10 mouse cellular contexts compared by ENCODE assay signal in genomic region chr1:170188601-170189000, GRCm38 (mm10). TPM values are rescaled to one million over a fixed set of nuclear protein-coding genes. Genes with fewer than 3 reads are reported as not detected.
A peak's percentile ranks its signal among the peaks of the same experiment; 100 is the strongest.
DNase-seq lines count a peak whose midpoint lies in the region; ATAC-seq lines count a peak whose summit lies in the region.
"Had no signal": no experiment of that assay in that cellular context is flagged by ENCODE, and none has a peak within 500 bp of the region (broad histone marks: within the 10 kb centered on the region; RNA-seq: fewer than 3 reads in every experiment).

No protein-coding gene starts in this region.

- H3K4me1 ChIP-seq in forebrain, embryonic 14.5 days (ENCODE audit: control insufficient read depth, insufficient read depth, low read length) = no peaks in the 10 kb centered on the region

- no peaks in the 10 kb centered on the region for H3K27me3 ChIP-seq in forebrain, embryonic 14.5 days (replicated peaks; ENCODE audit: control insufficient read depth, insufficient read depth, low read length)

- no peak overlapping the region for H3K4me3 ChIP-seq in forebrain, embryonic 14.5 days (ENCODE audit: low read depth, low read length)

- no peak overlapping the region for H3K9ac ChIP-seq in forebrain, embryonic 14.5 days (ENCODE audit: low read length)

- peaks cover 13% of the 10 kb centered on the region for H3K36me3 ChIP-seq in forebrain, embryonic 14.5 days (ENCODE audit: control insufficient read depth, insufficient read depth, low read length)

- no peak for DNase-seq in cerebellum, postnatal 4 days (ENCODE audit: low spot score in 2 of 2)
- DNase-seq in urinary bladder, postnatal 14 days (ENCODE audit: low spot score) = peak; percentile 69
- DNase-seq in urinary bladder, postnatal 10 days (ENCODE audit: low spot score) = no peak
- peak; percentile 82 for DNase-seq in heart, postnatal 25 days (ENCODE audit: low spot score)
- peak; percentile 42 to 74 for DNase-seq in urinary bladder, postnatal 36 days (ENCODE audit: low spot score in 2 of 2)
- DNase-seq in forebrain, embryonic 14.5 days (ENCODE audit: low spot score) = no peak

- intact Hi-C loops in heart, postnatal 25 days (cut with DNase I) = no loop called here

- no peak overlapping the region for H3K27ac ChIP-seq in forebrain, embryonic 14.5 days (ENCODE audit: low read depth, low read length)

- 83% methylated on average over 11 of the region's 11 CpGs for WGBS in forebrain, embryonic 14.5 days

- no peak overlapping the region for H3K4me2 ChIP-seq in forebrain, embryonic 14.5 days (ENCODE audit: low read length)

- 0 out of 2 replicates have a peak, but pooled peaks have one; percentile 45 for ATAC-seq in cerebellum, adult (ENCODE audit: insufficient number of reproducible peaks, low FRiP score, low TSS enrichment)
- no peak for ATAC-seq in monocyte, adult 5-6 weeks (replicated peaks; ENCODE audit: insufficient number of reproducible peaks, low FRiP score, low TSS enrichment, poor library complexity, severe bottlenecking)
- no peak for ATAC-seq in forebrain, embryonic 14.5 days

- H3K9me3 ChIP-seq in forebrain, embryonic 14.5 days (replicated peaks; ENCODE audit: control insufficient read depth, low read length) = no peaks in the 10 kb centered on the region

RNA-seq across cellular contexts. Expression of gene Uap1, which starts 13.8 kb away (rescaled TPM):
- total RNA-seq in heart, postnatal 25 days (2021) = 10 to 100 TPM; 54.8 to 56.9 TPM
- 69.0 to 103 TPM (median 85.9 TPM) in 3 replicates for total RNA-seq in monocyte, adult 5-6 weeks (2017)
- 57.9 and 63.6 TPM in 2 replicates for polyA plus RNA-seq in forebrain, embryonic 14.5 days (2014; fragmentation: Nextera tagmentation; extraction: Ambion mirVana)

RNA-seq across cellular contexts. Expression of gene Uhmk1, which starts 26.6 kb away (rescaled TPM):
- total RNA-seq in heart, postnatal 25 days (2021) = 10 to 100 TPM; 19.7 to 21.1 TPM
- 63.3 to 98.2 TPM (median 65.8 TPM) in 3 replicates for total RNA-seq in monocyte, adult 5-6 weeks (2017)
- polyA plus RNA-seq in forebrain, embryonic 14.5 days (2014; fragmentation: Nextera tagmentation; extraction: Ambion mirVana) = 7.4 and 7.5 TPM in 2 replicates

RNA-seq across cellular contexts. Expression of gene Sh2d1b2, which starts 43.9 kb away (rescaled TPM):
- total RNA-seq in heart, postnatal 25 days (2021) = not detected
- 0.58 to 0.85 TPM in 2 of 3 replicates, not detected in the other for total RNA-seq in monocyte, adult 5-6 weeks (2017)
- polyA plus RNA-seq in forebrain, embryonic 14.5 days (2014; fragmentation: Nextera tagmentation; extraction: Ambion mirVana) = not detected in 2 replicates
- total RNA-seq: layer of hippocampus, adult 8-10 months had no signal
- polyA plus RNA-seq: small intestine, adult 2 months had no signal

Comparison
In these comparisons a context has a peak if more than half of its experiments do, and no peak if none do; other contexts are left out.
1. DNase-seq: peak in urinary bladder, postnatal 14 days (single experiment), heart, postnatal 25 days (single experiment) and urinary bladder, postnatal 36 days (2 of 2); none in cerebellum, postnatal 4 days (0 of 2), urinary bladder, postnatal 10 days (single experiment) and forebrain, embryonic 14.5 days (single experiment).